Mouse (Mus musculus): Measurements from ENCODE around the gene Nanos3. TPM values are rescaled to one million over a fixed set of nuclear protein-coding genes. Genes with fewer than 3 reads are reported as not detected.

Nanos3 gene
- total RNA-seq, 2 experiments from 2014 or later = not detected

GRCm38 (mm10) chr8:84184085-84185043 is 653 bp downstream of the Nanos3 start:
- peak; percentile 28; the same call in 1 of the 2 replicates for ATAC-seq (ENCODE audit: poor library complexity, severe bottlenecking)

DNA sequence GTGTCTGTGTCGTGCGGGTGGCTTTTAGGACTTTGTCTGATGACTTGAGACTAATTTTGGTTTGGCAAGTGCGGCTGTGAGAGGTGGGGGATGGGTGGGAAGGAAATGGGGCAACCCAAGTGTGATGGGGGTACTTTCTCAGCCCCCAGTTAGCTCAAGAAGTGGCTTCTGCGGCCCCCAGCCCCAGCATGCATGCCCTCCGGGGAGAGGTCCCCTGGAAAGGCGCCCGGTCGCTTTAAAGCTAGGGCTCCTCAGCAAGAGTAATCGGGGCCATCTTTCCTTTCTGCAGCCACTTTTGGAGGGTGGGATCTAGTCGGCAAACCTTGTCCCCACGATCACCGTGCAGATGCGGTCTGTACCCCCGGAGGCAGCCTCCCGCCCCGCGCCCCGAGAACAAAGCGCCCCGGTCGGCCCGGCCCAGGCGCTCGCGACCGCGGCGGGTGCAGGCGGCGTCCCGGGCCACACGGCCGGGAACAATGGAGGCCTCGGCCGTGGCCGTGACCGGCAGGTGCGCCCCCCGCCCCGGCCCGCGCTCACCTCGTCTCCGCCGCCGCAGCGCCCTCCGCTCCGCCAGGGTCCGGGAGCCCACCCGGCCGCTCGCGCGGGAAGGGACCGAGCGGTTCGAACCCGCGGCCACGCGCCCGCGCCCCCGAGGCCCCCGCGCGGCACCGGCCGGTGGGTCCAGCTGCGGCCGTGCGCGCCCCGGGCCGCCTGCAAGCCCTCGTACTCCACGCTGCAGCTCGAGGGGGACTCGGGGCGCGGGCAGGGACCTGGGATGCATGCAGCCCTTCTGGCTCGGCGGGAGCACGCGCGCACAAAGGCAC is 1.5 kb downstream of the Nanos3 start:
- ATAC-seq (ENCODE audit: poor library complexity, severe bottlenecking) = no peak

- no peak for ATAC-seq (ENCODE audit: poor library complexity, severe bottlenecking)
Measured at GRCm38 (mm10) chr8:84182833-84183232, 2.2 kb downstream of the Nanos3 start.

- ATAC-seq (ENCODE audit: poor library complexity, severe bottlenecking) = no peak
Measured at GRCm38 (mm10) chr8:84180530-84181190, 4.4 kb downstream of the Nanos3 start.

- ATAC-seq (ENCODE audit: poor library complexity, severe bottlenecking) = no peak
Measured at GRCm38 (mm10) chr8:84179946-84180345, 5.1 kb downstream of the Nanos3 start.

DNA sequence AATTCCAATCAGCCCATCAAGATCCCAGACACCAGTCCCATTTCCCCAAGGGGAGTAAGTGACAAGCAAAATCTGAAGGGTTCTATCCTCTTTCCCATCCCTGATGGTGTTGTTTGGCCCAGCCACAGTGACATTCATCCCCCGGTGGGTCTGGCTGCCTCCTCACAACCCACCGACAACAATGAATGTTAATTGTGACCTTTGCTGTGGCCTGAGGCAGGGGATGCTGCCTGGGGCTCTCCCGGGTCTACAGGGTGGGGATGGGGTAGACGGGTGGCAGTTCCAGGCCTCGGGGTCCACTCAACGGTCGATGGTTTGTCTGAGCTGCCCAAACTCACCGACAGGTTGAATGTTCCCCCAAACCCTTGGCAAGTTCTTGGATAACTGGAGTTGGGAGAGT is 6.4 kb downstream of the Nanos3 start:
- no peak for ATAC-seq (ENCODE audit: poor library complexity, severe bottlenecking)

DNA sequence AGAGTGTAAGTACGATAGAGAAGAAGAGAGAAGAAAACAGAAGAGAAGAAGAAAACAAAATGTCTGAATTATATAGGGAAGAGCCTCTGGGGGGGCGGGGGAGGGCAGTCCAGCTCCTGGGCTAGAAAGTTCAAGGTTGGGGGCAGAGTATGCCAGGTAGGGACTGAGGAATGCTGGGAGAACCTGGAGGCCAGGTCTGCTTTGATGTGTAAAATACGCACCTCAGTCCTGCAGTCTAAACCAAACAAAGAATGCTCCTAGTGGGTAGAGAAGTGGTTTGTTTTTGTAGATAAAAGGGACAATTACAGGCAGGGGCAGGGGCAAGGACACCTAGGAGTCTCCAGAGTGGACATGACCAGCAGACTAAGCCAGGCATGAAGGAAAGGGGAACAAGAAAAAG is 7.6 kb downstream of the Nanos3 start:
- no peak for ATAC-seq (ENCODE audit: poor library complexity, severe bottlenecking)

DNA sequence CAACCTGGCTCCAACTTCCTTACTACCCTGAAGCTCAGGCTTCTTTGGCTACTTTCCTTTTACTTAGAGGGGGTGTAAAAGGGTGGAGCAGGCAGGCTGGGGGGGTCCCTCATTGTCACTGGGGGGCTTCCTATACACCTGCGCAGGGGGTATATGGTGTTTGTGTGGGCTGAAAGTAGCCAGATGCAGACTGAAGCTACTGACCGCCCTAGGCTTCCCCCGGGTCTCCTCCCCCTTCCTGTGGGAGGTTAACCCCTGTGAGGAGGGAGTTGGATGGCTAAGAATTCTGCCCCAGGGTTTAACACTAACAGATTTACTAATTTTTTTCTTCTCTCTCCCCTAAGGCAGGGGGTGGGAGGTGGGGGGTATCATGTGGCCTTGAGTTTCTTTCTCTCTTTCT is 8.5 kb downstream of the Nanos3 start:
- ATAC-seq (ENCODE audit: poor library complexity, severe bottlenecking) = no peak

DNA sequence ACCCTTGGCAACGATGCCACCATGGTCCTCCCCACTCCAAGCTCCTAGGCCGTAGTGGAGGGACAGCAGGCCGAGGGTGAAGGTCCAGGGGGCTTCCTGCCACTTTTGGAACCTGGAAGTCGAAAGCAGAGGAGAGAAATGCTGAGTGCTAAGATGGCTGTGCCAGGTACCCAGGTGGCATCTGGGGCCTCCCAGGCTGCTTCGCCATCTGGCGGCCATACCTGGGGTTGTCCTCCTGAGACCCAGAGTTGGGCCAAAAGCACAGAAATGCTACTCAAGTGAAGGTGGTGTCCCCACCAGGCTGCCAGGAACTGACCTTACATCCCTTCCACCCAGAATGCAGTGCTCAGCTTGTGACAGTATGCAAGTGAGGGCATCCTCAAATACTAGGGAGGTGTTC is 11.2 kb downstream of the Nanos3 start:
- ATAC-seq (ENCODE audit: poor library complexity, severe bottlenecking) = peak; percentile 47; the same call in 1 of the 2 replicates

- no peak for ATAC-seq (ENCODE audit: poor library complexity, severe bottlenecking)
Measured at GRCm38 (mm10) chr8:84170096-84170495, 14.9 kb downstream of the Nanos3 start.

- no peak for ATAC-seq (ENCODE audit: poor library complexity, severe bottlenecking)
Measured at GRCm38 (mm10) chr8:84167696-84168095, 17.3 kb downstream of the Nanos3 start.

DNA sequence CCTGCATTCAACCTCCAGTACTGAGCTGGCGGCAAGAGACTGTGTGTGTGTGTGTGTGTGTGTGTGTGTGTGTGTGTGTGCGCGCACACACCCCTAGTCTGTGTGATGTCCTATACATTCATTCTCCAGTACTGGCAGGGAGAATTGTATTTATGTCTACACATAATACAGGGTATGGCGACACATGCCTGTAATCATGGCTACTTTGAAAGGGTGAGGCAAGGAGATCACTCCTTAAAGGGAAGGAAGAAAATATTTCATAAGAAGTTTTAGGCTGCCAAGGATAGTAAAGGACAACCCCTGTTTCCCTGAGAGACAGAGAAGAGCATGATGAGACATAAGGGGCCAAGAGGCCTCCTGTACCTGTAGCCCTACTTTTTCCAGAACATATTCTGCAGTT is 27.4 kb downstream of the Nanos3 start:
- ATAC-seq (ENCODE audit: poor library complexity, severe bottlenecking) = peak; percentile 51

GRCm38 (mm10) chr8:84149181-84149580 is 35.8 kb downstream of the Nanos3 start:
- ATAC-seq (ENCODE audit: poor library complexity, severe bottlenecking) = no peak

- no peak for ATAC-seq (ENCODE audit: poor library complexity, severe bottlenecking)
Measured at GRCm38 (mm10) chr8:84148531-84148850, 36.5 kb downstream of the Nanos3 start.

DNA sequence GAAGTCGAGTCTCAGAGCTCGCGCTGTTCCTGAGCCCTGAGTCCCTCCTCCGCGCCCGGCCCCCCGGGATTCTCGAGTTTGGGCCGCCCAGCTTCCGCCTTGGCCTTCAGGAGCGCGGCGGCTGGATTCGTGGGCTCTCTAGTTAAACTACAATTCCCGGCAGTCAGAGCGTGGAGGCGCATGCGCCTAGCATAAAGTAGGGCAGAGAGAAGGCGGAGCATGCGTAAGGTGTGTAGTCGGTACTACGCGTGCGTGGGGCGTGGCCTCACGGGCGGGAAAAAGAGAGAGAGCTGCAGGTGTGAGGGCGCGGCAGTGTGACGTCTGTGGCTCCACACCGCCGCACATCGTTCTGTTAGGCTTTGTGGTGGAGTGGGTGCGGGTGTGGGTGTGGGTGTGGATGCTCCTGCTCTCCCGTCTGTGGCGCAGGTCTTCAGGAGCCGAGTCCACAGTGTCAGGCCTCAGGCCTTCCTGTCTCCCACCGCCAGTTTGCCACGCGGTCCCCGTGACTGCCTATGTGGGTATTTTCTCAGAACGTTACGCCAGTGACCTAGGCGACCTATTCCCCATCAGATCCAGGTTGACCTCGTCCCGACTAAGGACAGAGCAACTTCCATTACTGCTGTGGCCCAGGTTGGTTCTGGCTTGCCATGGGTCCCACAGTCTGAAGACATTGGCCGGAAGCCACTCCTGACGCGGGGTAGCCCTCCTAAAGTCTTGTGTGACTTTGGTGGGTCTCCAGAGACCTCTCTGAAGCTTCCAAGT is 37.1 kb downstream of the Nanos3 start, which contains the start of the genes Cc2d1a and 4930432K21Rik:
Cc2d1a (minus strand) TSS at position 168 of the 762 bp plus-strand sequence.
4930432K21Rik (plus strand) TSS at position 257 of the 762 bp plus-strand sequence.
- ATAC-seq (ENCODE audit: poor library complexity, severe bottlenecking) = peak; percentile 97

- peak; percentile 16 for ATAC-seq (ENCODE audit: poor library complexity, severe bottlenecking)
Measured at GRCm38 (mm10) chr8:84147324-84147766, 37.7 kb downstream of the Nanos3 start.

GRCm38 (mm10) chr8:84144636-84145245 is 40.3 kb downstream of the Nanos3 start:
- 0 out of 2 replicates have a peak, but pooled peaks have one; percentile 4 for ATAC-seq (ENCODE audit: poor library complexity, severe bottlenecking)

GRCm38 (mm10) chr8:84140838-84141237 is 44.2 kb downstream of the Nanos3 start:
- no peak for ATAC-seq (ENCODE audit: poor library complexity, severe bottlenecking)

GRCm38 (mm10) chr8:84137848-84138247 is 47.2 kb downstream of the Nanos3 start:
- no peak for ATAC-seq (ENCODE audit: poor library complexity, severe bottlenecking)

GRCm38 (mm10) chr8:84132225-84132624 is 52.8 kb downstream of the Nanos3 start:
- ATAC-seq (ENCODE audit: poor library complexity, severe bottlenecking) = peak; percentile 42; the same call in 1 of the 2 replicates

Measured in megakaryocyte, adult 5-6 weeks (primary cell).